Mouse (Mus musculus) embryo, embryonic 10.5 days (tissue): ENCODE data around the gene Aldh3b1.

Experiments used
- DNase-seq: peaks from one replicate; pipeline ENCODE4 v3.0.0-alpha.2; 2015; ENCODE audit warnings: low spot score

The Aldh3b1 gene

GRCm38 (mm10) chr19:3882214-3882613 lies 47.4 kb downstream of the Aldh3b1 start:
- no peak for DNase-seq

GRCm38 (mm10) chr19:3880054-3880848 lies 49.4 kb downstream of the Aldh3b1 start:
- DNase-seq: no peak

- no peak for DNase-seq
Measured at GRCm38 (mm10) chr19:3875045-3875444, 54.6 kb downstream of the Aldh3b1 start.

GRCm38 (mm10) chr19:3872373-3872772 lies 57.2 kb downstream of the Aldh3b1 start:
- no peak for DNase-seq

GRCm38 (mm10) chr19:3871468-3871867 lies 58.1 kb downstream of the Aldh3b1 start:
- DNase-seq: no peak

GRCm38 (mm10) chr19:3868290-3868689 lies 61.3 kb downstream of the Aldh3b1 start:
- DNase-seq: no peak

GRCm38 (mm10) chr19:3864960-3865359 lies 64.6 kb downstream of the Aldh3b1 start:
- DNase-seq: no peak
